Mouse (Mus musculus): ENCODE results near the gene Nhlrc2.

GRCm38 (mm10) chr19:56548230-56549032 lies at the start of gene Nhlrc2:
- TF ChIP-seq POLR2A (IDR thresholded peaks at IDR 0.05; ENCODE audit: low read depth, low read length) (no peak), CTCF (conservative IDR thresholded peaks at IDR 0.05; ENCODE audit: insufficient read depth, insufficient read length, low read depth, low read length) (no peak)

Data from kidney, adult 2 months (tissue).